Comparison of ENCODE assay signal across 8 mouse cellular contexts in genomic region chr6:108660878-108661389, GRCm38 (mm10). TPM values are rescaled to one million over a fixed set of nuclear protein-coding genes. Genes with fewer than 3 reads are reported as not detected.
DNase-seq lines count a peak whose midpoint lies in the region; ATAC-seq and TF ChIP-seq lines count a peak whose summit lies in the region.

No protein-coding gene starts in this region.

- H3K9ac ChIP-seq in lung, embryonic 15.5 days, result peak overlapping the region; percentile 43
- peak overlapping the region; percentile 69 for H3K9ac ChIP-seq in embryonic facial prominence, embryonic 14.5 days (ENCODE audit: low read depth, low read length)
- peak overlapping the region; percentile 85 for H3K9ac ChIP-seq in intestine, embryonic 16.5 days (ENCODE audit: low read depth, low read length)

- peaks cover 52% of the 10 kb centered on the region for H3K79me2 ChIP-seq in myocyte (ENCODE audit: control insufficient read depth, insufficient read depth)

- WGBS in lung, embryonic 15.5 days, result 1% methylated on average over 18 of the region's 18 CpGs
- WGBS in embryonic facial prominence, embryonic 14.5 days, result 0% methylated on average over 14 of the region's 18 CpGs
- WGBS in intestine, embryonic 16.5 days, result under 1% methylated on average over 18 of the region's 18 CpGs

- H3K4me1 ChIP-seq in lung, embryonic 15.5 days, result peaks cover 21% of the 10 kb centered on the region
- peaks cover 15% of the 10 kb centered on the region; the same call in 1 of the 2 replicates for H3K4me1 ChIP-seq in embryonic facial prominence, embryonic 14.5 days (ENCODE audit: control insufficient read depth, insufficient read depth, low read length)
- peaks cover 29% of the 10 kb centered on the region for H3K4me1 ChIP-seq in intestine, embryonic 16.5 days (ENCODE audit: control insufficient read depth, insufficient read depth, low read length)

- H3K27me3 ChIP-seq in lung, embryonic 15.5 days, result no peaks in the 10 kb centered on the region
- peaks cover 3% of the 10 kb centered on the region; the same call in 1 of the 2 replicates for H3K27me3 ChIP-seq in embryonic facial prominence, embryonic 14.5 days (replicated peaks; ENCODE audit: control insufficient read depth, insufficient read depth, low read length)
- no peaks in the 10 kb centered on the region for H3K27me3 ChIP-seq in intestine, embryonic 16.5 days (replicated peaks; ENCODE audit: control insufficient read depth, insufficient read depth, low read length)
- no peaks in the 10 kb centered on the region for H3K27me3 ChIP-seq in myocyte (ENCODE audit: control insufficient read depth, insufficient read depth, insufficient read length)

- H3K9me3 ChIP-seq in lung, embryonic 15.5 days, result no peaks in the 10 kb centered on the region
- H3K9me3 ChIP-seq in embryonic facial prominence, embryonic 14.5 days (ENCODE audit: control insufficient read depth, low read length), result no peaks in the 10 kb centered on the region
- H3K9me3 ChIP-seq in intestine, embryonic 16.5 days (ENCODE audit: control insufficient read depth, low read length), result no peaks in the 10 kb centered on the region

- H3ac ChIP-seq in myocyte (ENCODE audit: control insufficient read depth, insufficient read length), result peak overlapping the region; percentile 44

- no peak for ATAC-seq in lung, embryonic 15.5 days (ENCODE audit: borderline replicate concordance, extremely low read depth, low FRiP score, low TSS enrichment)
- no peak for ATAC-seq in embryonic facial prominence, embryonic 14.5 days (ENCODE audit: low read depth)
- ATAC-seq in intestine, embryonic 16.5 days, result peak; percentile 10

- H3K36me3 ChIP-seq in lung, embryonic 15.5 days, result peaks cover 13% of the 10 kb centered on the region; the same call in 1 of the 2 replicates
- H3K36me3 ChIP-seq in embryonic facial prominence, embryonic 14.5 days (ENCODE audit: control insufficient read depth, insufficient read depth, low read length), result peaks cover 11% of the 10 kb centered on the region; the same call in 1 of the 2 replicates
- no peaks in the 10 kb centered on the region for H3K36me3 ChIP-seq in intestine, embryonic 16.5 days (ENCODE audit: control insufficient read depth, insufficient read depth, low read length)
- H3K36me3 ChIP-seq in myocyte (ENCODE audit: control insufficient read depth, insufficient read depth), result peaks cover 37% of the 10 kb centered on the region

- H3K4me3 ChIP-seq in lung, embryonic 15.5 days, result peak overlapping the region; percentile 44
- H3K4me3 ChIP-seq in embryonic facial prominence, embryonic 14.5 days (ENCODE audit: low read depth, low read length), result peak overlapping the region; percentile 57
- peak overlapping the region; percentile 54 for H3K4me3 ChIP-seq in intestine, embryonic 16.5 days (ENCODE audit: low read length)
- H3K4me3 ChIP-seq in myocyte, result peak overlapping the region; percentile 95

- no peak for DNase-seq in lung, postnatal 14 days
- DNase-seq in embryonic facial prominence, embryonic 14.5 days (ENCODE audit: low spot score), result no peak
- DNase-seq in retina, embryonic 14.5 days (ENCODE audit: low spot score), result no peak
- no peak for DNase-seq in thymus, postnatal 25 days
- no peak for DNase-seq in yolk sac, embryonic 10.5 days (ENCODE audit: low spot score)

- H3K4me2 ChIP-seq in lung, embryonic 15.5 days, result peak overlapping the region; percentile 80
- peak overlapping the region; percentile 96 for H3K4me2 ChIP-seq in embryonic facial prominence, embryonic 14.5 days (ENCODE audit: low read depth, low read length)
- peak overlapping the region; percentile 88 for H3K4me2 ChIP-seq in intestine, embryonic 16.5 days (ENCODE audit: low read depth, low read length)
- H3K4me2 ChIP-seq in myocyte (ENCODE audit: low read depth), result peak overlapping the region; percentile 46

- TF ChIP-seq POLR2A in myocyte (IDR thresholded peaks at IDR 0.05; ENCODE audit: insufficient read length, low read depth), result no peak

- H3K27ac ChIP-seq in lung, embryonic 15.5 days, result peak overlapping the region; percentile 97
- peak overlapping the region; percentile 95 for H3K27ac ChIP-seq in embryonic facial prominence, embryonic 14.5 days (replicated peaks; ENCODE audit: low read depth, low read length)
- peak overlapping the region; percentile 95 for H3K27ac ChIP-seq in intestine, embryonic 16.5 days (ENCODE audit: low read length)

TF ChIP-seq in myocyte, 11 proteins besides CTCF, POLR2A, EP300 and RAD21:
- TF ChIP-seq REST (IDR thresholded peaks at IDR 0.05; ENCODE audit: insufficient read depth, insufficient read length) (no peak), POLR2AphosphoS2 (IDR thresholded peaks at IDR 0.05; ENCODE audit: insufficient read length, low read depth) (peak; percentile 8)

RNA-seq across cellular contexts. Expression of gene Bhlhe40, which starts 0.5 kb away (rescaled TPM):
- polyA plus RNA-seq in lung, embryonic 15.5 days (2015; fragmentation: Nextera tagmentation; extraction: Ambion mirVana), result 13.7 and 15.2 TPM in 2 replicates
- 17.1 and 20.8 TPM in 2 replicates for polyA plus RNA-seq in embryonic facial prominence, embryonic 14.5 days (2014; fragmentation: Nextera tagmentation; extraction: Ambion mirVana)
- 60.7 and 77.0 TPM in 2 replicates for polyA plus RNA-seq in intestine, embryonic 16.5 days (2015; fragmentation: Nextera tagmentation; extraction: Ambion mirVana)
- polyA plus RNA-seq in myocyte (2012; fragmentation: generic; extraction: Trizol), result 120 TPM

Comparison
In these comparisons a context has a peak if more than half of its experiments do, and no peak if none do; other contexts are left out.
1. H3K4me2 ChIP-seq: peak in every context shown above with its lines; median percentile 96 in embryonic facial prominence, embryonic 14.5 days; 88 in intestine, embryonic 16.5 days; 80 in lung, embryonic 15.5 days; 46 in myocyte.
2. H3K4me3 ChIP-seq: peak in every context shown above with its lines; median percentile 95 in myocyte; 57 in embryonic facial prominence, embryonic 14.5 days; 54 in intestine, embryonic 16.5 days; 44 in lung, embryonic 15.5 days.